Mouse (Mus musculus): ENCODE measurements around the gene Vezf1. TPM values are rescaled to one million over a fixed set of nuclear protein-coding genes. Genes with fewer than 3 reads are reported as not detected.

Gene Vezf1
- polyA plus RNA-seq, 1 experiment from 2014 or later: 70.1 TPM

GRCm38 (mm10) chr11:88055777-88056176, 12.3 kb upstream of the Vezf1 start:
- Histone ChIP-seq H3K27ac (no peak overlapping the region), H3K4me2 (replicated peaks) (no peak overlapping the region), H3K27me3 (no peaks in the 10 kb centered on the region), H3K36me3 (peaks cover 4% of the 10 kb centered on the region; the same call in 1 of the 2 replicates), H3K4me3 (replicated peaks) (no peak overlapping the region), H3K9me3 (no peaks in the 10 kb centered on the region), H3K4me1 (replicated peaks) (peaks cover 15% of the 10 kb centered on the region), H3K9ac (replicated peaks) (no peak overlapping the region)
- 85% methylated on average over 2 of the region's 2 CpGs for WGBS
- no peak for ATAC-seq

DNA sequence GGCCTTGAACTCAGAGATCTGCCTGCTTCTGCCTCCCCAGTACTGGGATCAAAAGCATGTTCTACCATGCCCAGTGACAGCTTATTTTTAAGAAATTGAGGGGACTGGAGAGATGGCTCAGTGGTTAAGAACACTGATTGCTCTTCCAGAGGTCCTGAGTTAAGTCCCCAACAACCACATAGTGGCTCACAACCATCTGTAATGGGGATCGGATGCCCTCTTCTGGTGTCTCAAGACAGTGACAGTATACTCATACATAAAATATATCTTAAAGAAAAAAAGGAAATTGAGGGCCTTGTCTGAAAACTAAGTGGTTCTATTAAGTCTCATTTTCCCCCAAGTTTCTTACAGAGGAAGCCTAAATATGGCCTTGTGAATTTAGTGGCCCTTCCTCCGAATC, 10.3 kb upstream of the Vezf1 start:
- no peaks in the 10 kb centered on the region; the same call in 1 of the 2 replicates for H3K36me3 ChIP-seq
- H3K9me3 ChIP-seq: no peaks in the 10 kb centered on the region
- no peaks in the 10 kb centered on the region for H3K27me3 ChIP-seq
- no peak overlapping the region for H3K9ac ChIP-seq (replicated peaks)
- no peak for ATAC-seq
- 80% methylated on average over 2 of the region's 2 CpGs for WGBS
- peaks cover under 1% of the 10 kb centered on the region; the same call in 1 of the 2 replicates for H3K4me1 ChIP-seq (replicated peaks)
- H3K4me2 ChIP-seq (replicated peaks): no peak overlapping the region
- H3K27ac ChIP-seq: no peak overlapping the region
- H3K4me3 ChIP-seq (replicated peaks): no peak overlapping the region

GRCm38 (mm10) chr11:88059141-88059540, 8.9 kb upstream of the Vezf1 start:
- H3K36me3 ChIP-seq: no peaks in the 10 kb centered on the region
- H3K9me3 ChIP-seq: no peaks in the 10 kb centered on the region
- no peaks in the 10 kb centered on the region for H3K4me1 ChIP-seq (replicated peaks)
- H3K27me3 ChIP-seq: no peaks in the 10 kb centered on the region
- ATAC-seq: peak; percentile 86
- WGBS: 46% methylated on average over 2 of the region's 2 CpGs
- no peak overlapping the region for H3K4me3 ChIP-seq (replicated peaks)
- H3K4me2 ChIP-seq (replicated peaks): no peak overlapping the region
- no peak overlapping the region for H3K9ac ChIP-seq (replicated peaks)
- H3K27ac ChIP-seq: no peak overlapping the region

DNA sequence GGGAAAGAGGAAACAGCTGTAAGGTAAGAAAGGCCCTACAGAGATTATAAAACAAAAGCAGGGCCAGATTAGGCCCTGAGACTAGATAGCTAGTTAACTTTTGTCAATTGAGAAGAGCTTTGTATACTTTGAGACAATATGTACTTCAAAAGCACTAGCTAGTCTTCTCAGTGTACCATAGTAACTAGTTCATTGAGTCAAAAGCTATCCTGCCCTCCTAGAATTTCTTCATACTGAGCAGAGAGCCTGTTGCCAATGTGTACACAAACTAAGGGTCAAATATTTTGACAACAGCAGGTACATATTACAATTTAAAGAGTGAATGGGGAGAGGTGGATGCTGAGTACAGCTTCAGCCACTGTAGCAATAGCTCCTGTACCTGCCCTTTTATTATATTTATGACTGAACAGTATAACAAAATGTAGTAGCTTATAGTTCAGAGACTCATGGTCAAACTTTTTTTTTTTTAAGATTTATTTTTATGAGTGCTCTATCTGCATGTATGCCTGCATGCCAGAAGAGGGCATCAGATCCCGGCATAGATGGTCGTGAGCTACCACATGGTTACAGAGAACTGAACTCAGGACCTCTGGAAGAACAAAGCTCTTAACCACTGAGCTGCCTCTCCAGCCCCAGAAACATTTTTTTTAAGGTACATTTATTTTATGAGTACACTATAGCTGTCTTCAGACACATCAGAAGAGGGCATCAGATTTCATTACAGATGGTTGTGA, 6.0 kb upstream of the Vezf1 start:
- H3K36me3 ChIP-seq: no peaks in the 10 kb centered on the region
- ATAC-seq: no peak
- no peak overlapping the region for H3K4me2 ChIP-seq (replicated peaks)
- H3K27me3 ChIP-seq: no peaks in the 10 kb centered on the region
- no peaks in the 10 kb centered on the region for H3K9me3 ChIP-seq
- H3K27ac ChIP-seq: no peak overlapping the region
- H3K9ac ChIP-seq (replicated peaks): no peak overlapping the region
- no peak overlapping the region for H3K4me3 ChIP-seq (replicated peaks)
- 80% methylated on average over 2 of the region's 2 CpGs for WGBS
- peaks cover 5% of the 10 kb centered on the region; the same call in 1 of the 2 replicates for H3K4me1 ChIP-seq (replicated peaks)

DNA sequence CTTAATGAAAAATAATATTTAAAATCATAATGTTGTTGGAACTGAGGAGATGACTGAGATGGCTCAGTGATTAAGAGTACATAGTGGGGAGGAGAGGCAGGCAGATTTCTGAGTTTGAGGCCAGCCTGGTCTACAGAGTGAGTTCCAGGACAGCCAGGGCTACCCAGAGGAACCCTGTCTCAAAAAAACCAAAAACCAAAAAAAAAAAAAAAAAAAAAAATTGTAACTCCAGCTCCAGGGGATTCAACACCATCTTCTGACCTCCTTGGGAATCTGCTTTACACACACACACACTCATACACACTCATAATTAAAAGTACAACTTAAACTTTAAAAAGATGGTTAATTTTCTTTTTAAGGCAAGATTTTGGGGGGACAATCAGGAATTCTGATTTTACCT, 2.3 kb upstream of the Vezf1 start:
- peaks cover 25% of the 10 kb centered on the region for H3K4me1 ChIP-seq (replicated peaks)
- no peak overlapping the region for H3K27ac ChIP-seq
- no peak overlapping the region for H3K4me2 ChIP-seq (replicated peaks)
- H3K27me3 ChIP-seq: no peaks in the 10 kb centered on the region
- no peak overlapping the region for H3K4me3 ChIP-seq (replicated peaks)
- H3K9me3 ChIP-seq: no peaks in the 10 kb centered on the region
- H3K36me3 ChIP-seq: no peaks in the 10 kb centered on the region
- H3K9ac ChIP-seq (replicated peaks): no peak overlapping the region
- no peak for ATAC-seq

- H3K27ac ChIP-seq: peak overlapping the region; percentile 99
- no peaks in the 10 kb centered on the region for H3K9me3 ChIP-seq
- no peaks in the 10 kb centered on the region for H3K36me3 ChIP-seq
- H3K4me3 ChIP-seq (replicated peaks): peak overlapping the region; percentile 99
- ATAC-seq: no peak
- peak overlapping the region; percentile 98 for H3K9ac ChIP-seq (replicated peaks)
- peaks cover 40% of the 10 kb centered on the region for H3K4me1 ChIP-seq (replicated peaks)
- no peaks in the 10 kb centered on the region for H3K27me3 ChIP-seq
- WGBS: 3% methylated on average over 8 of the region's 8 CpGs
- peak overlapping the region; percentile 80 for H3K4me2 ChIP-seq (replicated peaks)
These were observed 891 bp upstream of the Vezf1 start for GRCm38 (mm10) chr11:88067191-88067585.

DNA sequence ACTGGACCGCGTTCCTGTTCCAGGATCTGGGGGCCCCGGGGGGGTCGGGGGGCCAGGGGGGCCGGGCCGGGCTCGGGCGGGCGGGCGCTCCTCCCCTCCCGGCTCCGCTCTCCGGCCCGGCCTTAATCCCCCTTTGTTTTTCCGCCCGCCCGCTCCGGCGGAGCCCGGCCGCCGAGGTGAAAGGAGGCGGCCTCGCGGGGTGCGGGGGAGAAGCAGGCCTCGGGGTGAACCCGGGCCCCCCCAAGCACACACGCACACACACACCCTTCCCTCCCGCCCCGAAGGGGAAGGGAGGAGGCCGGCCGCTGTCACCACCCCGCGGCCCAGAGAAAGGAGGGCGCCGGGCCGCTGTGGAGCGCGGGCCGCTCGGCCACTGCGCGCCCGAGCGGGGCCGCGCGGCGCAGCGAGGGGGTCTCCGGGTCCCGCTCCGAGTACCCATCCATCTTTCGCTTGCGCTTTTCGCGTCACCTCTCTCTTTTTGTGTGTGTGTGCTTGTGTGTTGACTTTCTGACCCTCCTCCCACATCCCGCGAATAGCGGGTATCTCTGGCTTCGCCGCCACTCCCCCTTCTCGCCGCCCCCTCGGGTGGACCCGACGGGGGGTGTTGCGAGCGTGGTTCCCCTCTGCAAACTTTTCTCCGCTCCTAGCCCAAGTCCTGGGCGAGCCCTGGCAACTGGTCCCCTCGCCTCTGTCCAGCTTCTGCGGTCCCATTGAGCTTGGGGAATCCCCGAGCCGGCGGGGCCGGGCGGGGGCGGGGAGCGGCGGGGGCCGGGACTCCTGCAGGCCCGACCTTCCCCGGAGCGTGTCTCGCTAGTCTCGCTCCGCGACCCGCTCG, 549 bp downstream of the Vezf1 start:
- peaks cover 9% of the 10 kb centered on the region for H3K36me3 ChIP-seq
- H3K4me2 ChIP-seq (replicated peaks): peak overlapping the region; percentile 80
- peak overlapping the region; percentile 99 for H3K27ac ChIP-seq
- H3K4me3 ChIP-seq (replicated peaks): peak overlapping the region; percentile 99
- no peaks in the 10 kb centered on the region for H3K9me3 ChIP-seq
- peak; percentile 73 for ATAC-seq
- peak overlapping the region; percentile 98 for H3K9ac ChIP-seq (replicated peaks)
- H3K4me1 ChIP-seq (replicated peaks): peaks cover 54% of the 10 kb centered on the region
- under 1% methylated on average over 85 of the region's 92 CpGs for WGBS
- no peaks in the 10 kb centered on the region for H3K27me3 ChIP-seq

DNA sequence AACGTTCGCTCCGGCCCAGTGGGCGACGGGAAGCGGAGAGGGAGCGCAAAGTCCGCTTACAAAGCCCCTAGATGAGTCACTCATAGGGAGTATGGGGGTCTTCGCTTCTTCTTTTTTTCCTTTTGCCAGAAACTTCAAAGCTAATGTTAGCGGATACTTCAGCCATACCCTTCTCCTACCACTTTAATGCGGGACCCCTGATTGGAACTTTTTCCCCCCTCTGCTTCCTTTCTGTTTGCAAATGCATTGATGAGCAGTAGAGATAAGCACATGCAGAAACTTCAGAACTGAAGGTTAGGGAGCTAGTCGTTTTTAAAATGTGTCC, 1.1 kb downstream of the Vezf1 start:
- peaks cover 60% of the 10 kb centered on the region for H3K4me1 ChIP-seq (replicated peaks)
- 0% methylated on average over 12 of the region's 12 CpGs for WGBS
- no peak for ATAC-seq

DNA sequence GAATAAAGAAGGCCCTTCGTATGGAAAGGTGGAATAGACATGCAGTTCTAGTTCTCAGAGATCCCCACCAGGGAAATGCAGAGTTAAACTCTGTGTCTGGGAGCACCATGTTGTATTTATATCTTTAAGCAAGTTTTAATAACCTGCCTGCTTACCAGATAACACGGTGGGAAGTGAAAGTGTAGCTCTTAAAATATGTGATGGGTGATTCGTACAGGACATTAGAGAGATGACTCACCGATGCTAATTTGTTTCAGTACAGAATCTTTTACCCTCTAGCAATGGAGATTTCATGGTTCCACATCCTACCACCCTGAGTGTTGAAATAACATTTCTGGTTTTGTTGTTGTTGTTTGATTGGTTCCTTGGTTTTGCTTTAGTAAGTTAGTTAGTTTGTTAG, 2.3 kb downstream of the Vezf1 start:
- no peak for ATAC-seq
- WGBS: 18% methylated on average over 4 of the region's 4 CpGs
- no peaks in the 10 kb centered on the region for H3K9me3 ChIP-seq
- peaks cover 19% of the 10 kb centered on the region for H3K36me3 ChIP-seq
- no peaks in the 10 kb centered on the region for H3K27me3 ChIP-seq
- no peak overlapping the region for H3K27ac ChIP-seq
- peak overlapping the region; percentile 99 for H3K4me3 ChIP-seq (replicated peaks)
- H3K4me1 ChIP-seq (replicated peaks): peaks cover 70% of the 10 kb centered on the region
- H3K9ac ChIP-seq (replicated peaks): peak overlapping the region; percentile 98
- peak overlapping the region; percentile 80 for H3K4me2 ChIP-seq (replicated peaks)

More for the DNA sequence above, 1.1 kb downstream of the Vezf1 start:
- Histone ChIP-seq H3K9me3 (no peaks in the 10 kb centered on the region), H3K36me3 (peaks cover 11% of the 10 kb centered on the region), H3K4me2 (replicated peaks) (peak overlapping the region; percentile 80), H3K9ac (replicated peaks) (peak overlapping the region; percentile 98), H3K27ac (peak overlapping the region; percentile 99), H3K27me3 (no peaks in the 10 kb centered on the region), H3K4me3 (replicated peaks) (peak overlapping the region; percentile 99)

- Histone ChIP-seq H3K36me3 (peaks cover 26% of the 10 kb centered on the region), H3K27ac (no peak overlapping the region), H3K4me2 (replicated peaks) (peak overlapping the region; percentile 80), H3K9me3 (no peaks in the 10 kb centered on the region), H3K4me1 (replicated peaks) (peaks cover 75% of the 10 kb centered on the region), H3K9ac (replicated peaks) (peak overlapping the region; percentile 19; the same call in 1 of the 2 replicates), H3K27me3 (no peaks in the 10 kb centered on the region), H3K4me3 (replicated peaks) (peak overlapping the region; percentile 99)
- 32% methylated on average over 5 of the region's 5 CpGs for WGBS
- ATAC-seq: no peak
These were observed 3.0 kb downstream of the Vezf1 start for GRCm38 (mm10) chr11:88071113-88071512.

DNA sequence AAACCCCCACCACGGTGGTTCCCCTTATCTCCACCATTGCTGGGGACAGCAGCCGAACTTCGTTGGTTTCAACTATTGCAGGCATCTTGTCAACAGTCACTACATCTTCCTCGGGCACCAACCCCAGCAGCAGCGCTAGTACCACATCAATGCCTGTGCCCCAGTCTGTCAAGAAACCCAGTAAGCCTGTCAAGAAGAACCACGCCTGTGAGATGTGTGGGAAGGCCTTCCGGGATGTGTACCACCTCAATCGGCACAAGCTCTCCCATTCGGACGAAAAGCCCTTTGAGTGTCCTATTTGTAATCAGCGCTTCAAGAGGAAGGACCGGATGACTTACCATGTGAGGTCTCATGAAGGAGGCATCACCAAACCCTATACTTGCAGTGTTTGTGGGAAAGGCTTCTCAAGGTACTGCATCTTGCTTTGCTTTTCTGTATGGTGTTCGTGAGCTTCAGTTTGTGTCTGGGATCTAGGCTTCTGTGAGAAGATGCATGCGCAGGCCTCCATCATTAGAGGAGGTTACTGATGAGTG, 5.3 kb downstream of the Vezf1 start:
- peak overlapping the region; percentile 22; the same call in 1 of the 2 replicates for H3K4me2 ChIP-seq (replicated peaks)
- WGBS: 85% methylated on average over 14 of the region's 14 CpGs
- no peak for ATAC-seq
- no peaks in the 10 kb centered on the region for H3K9me3 ChIP-seq
- H3K27ac ChIP-seq: no peak overlapping the region
- no peak overlapping the region; the same call in 1 of the 2 replicates for H3K9ac ChIP-seq (replicated peaks)
- H3K4me3 ChIP-seq (replicated peaks): 0 out of 2 replicates have a peak overlapping the region, but pooled peaks have one; percentile 2
- H3K4me1 ChIP-seq (replicated peaks): peaks cover 65% of the 10 kb centered on the region
- H3K36me3 ChIP-seq: peaks cover 46% of the 10 kb centered on the region
- H3K27me3 ChIP-seq: no peaks in the 10 kb centered on the region

DNA sequence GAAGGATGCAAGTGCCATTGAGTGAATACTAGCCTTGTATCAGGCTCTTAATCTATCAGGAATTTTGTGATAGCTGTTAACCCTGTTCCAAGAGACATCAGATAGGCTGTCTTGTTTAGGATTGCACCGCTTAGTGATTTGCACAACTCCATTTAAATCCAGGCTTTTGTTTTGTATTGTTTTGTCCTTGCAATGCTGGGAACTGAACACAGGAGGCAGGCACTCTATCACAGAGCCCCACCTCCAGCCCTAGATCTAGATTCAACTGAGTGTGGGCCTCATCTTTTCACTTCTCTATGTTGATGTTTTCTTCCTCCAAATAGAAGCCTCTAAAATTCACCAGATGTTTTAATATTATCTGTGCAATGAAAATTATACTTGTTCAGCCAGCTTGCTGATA, 7.6 kb downstream of the Vezf1 start:
- WGBS: 26% methylated on average over 1 of the region's 1 CpGs
- no peak overlapping the region for H3K9ac ChIP-seq (replicated peaks)
- H3K36me3 ChIP-seq: peaks cover 69% of the 10 kb centered on the region
- no peaks in the 10 kb centered on the region for H3K27me3 ChIP-seq
- H3K27ac ChIP-seq: no peak overlapping the region
- H3K9me3 ChIP-seq: no peaks in the 10 kb centered on the region
- ATAC-seq: no peak
- H3K4me3 ChIP-seq (replicated peaks): no peak overlapping the region
- H3K4me1 ChIP-seq (replicated peaks): peaks cover 50% of the 10 kb centered on the region
- no peak overlapping the region for H3K4me2 ChIP-seq (replicated peaks)
